10 mouse cellular contexts compared by ENCODE assay signal in the genomic region with DNA sequence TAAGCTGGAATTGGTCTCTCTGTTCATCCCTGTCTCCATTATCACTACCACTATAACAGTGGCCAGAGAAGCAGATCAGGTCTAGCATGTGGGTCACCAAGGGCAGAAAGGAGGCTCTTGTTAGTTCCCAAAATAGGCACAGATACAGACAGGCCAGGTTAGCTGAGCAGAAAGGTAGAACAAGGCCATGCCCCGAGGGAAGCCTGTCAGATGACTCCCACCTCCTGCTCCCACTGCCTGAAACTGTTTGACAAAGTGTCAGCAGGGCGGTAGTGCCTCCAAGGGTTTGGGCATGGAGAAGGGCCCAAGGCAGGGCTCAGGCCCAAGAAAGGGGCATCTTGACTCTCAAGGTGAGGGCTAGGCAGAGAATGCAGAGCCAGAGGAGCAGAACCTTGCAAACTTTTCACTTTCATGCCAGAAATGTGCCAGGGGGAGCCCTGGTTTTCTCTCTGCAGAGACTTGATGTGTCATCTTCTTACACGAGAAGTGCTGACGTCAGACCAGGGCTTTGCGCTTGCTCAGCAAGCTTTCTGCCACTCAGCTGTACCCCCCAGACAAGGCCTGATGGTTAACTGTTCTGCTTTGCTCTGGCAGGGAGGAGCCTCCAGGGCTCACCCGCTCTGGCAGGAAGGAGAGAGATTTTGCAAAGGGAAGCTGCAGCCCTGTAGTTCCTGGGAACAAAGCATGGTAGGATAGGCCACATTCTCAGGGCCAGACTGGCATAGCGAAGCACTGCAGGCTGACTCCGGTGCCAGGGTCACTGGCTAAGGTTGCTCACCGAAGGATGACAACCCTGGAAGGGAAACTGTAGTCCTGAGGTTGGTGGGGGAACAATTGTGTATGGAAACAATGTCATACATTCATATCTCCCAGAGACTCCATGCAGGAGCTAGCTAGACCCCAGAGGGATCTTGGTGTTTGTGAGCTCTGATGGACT. TPM values are rescaled to one million over a fixed set of nuclear protein-coding genes. Genes with fewer than 3 reads are reported as not detected.
DNase-seq lines count a peak whose midpoint lies in the region; ATAC-seq lines count a peak whose summit lies in the region.
"Had no signal": no experiment of that assay in that cellular context is flagged by ENCODE, and none has a peak within 500 bp of the region (broad histone marks: within the 10 kb centered on the region; RNA-seq: fewer than 3 reads in every experiment).

No protein-coding gene starts in this region.

- no peak overlapping the region for H3K4me2 ChIP-seq in intestine, embryonic 14.5 days (ENCODE audit: low read length)
- no peak overlapping the region for H3K4me2 ChIP-seq in intestine, embryonic 15.5 days (replicated peaks)
- H3K4me2 ChIP-seq: limb, embryonic 12.5 days; stomach, embryonic 15.5 days had no signal

- H3K27ac ChIP-seq in intestine, embryonic 14.5 days (ENCODE audit: low read depth), result 0 out of 2 replicates have a peak overlapping the region, but pooled peaks have one; percentile 11
- no peak overlapping the region for H3K27ac ChIP-seq in intestine, embryonic 15.5 days
- H3K27ac ChIP-seq: limb, embryonic 12.5 days; stomach, embryonic 15.5 days had no signal

- ATAC-seq in intestine, embryonic 14.5 days (replicated peaks; ENCODE audit: low FRiP score, low TSS enrichment, low read depth), result peak; percentile 65
- no peak for ATAC-seq in intestine, embryonic 15.5 days

- no peaks in the 10 kb centered on the region for H3K4me1 ChIP-seq in intestine, embryonic 14.5 days (replicated peaks; ENCODE audit: control insufficient read depth, insufficient read depth, low read length)
- no peaks in the 10 kb centered on the region for H3K4me1 ChIP-seq in intestine, embryonic 15.5 days (replicated peaks)
- H3K4me1 ChIP-seq: stomach, embryonic 15.5 days had no signal

- H3K36me3 ChIP-seq in intestine, embryonic 14.5 days (ENCODE audit: control insufficient read depth, insufficient read depth, low read length), result no peaks in the 10 kb centered on the region
- H3K36me3 ChIP-seq in intestine, embryonic 15.5 days, result no peaks in the 10 kb centered on the region
- H3K36me3 ChIP-seq: limb, embryonic 12.5 days; stomach, embryonic 15.5 days had no signal

- H3K9ac ChIP-seq in intestine, embryonic 14.5 days (ENCODE audit: low read length), result no peak overlapping the region
- H3K9ac ChIP-seq in intestine, embryonic 15.5 days, result no peak overlapping the region
- H3K9ac ChIP-seq: limb, embryonic 12.5 days; stomach, embryonic 15.5 days had no signal

- DNase-seq in intestine, embryonic 14.5 days (ENCODE audit: low spot score), result no peak
- DNase-seq in adrenal gland, postnatal 10 days, result peak; percentile 80
- peak; percentile 65 to 80 for DNase-seq in frontal cortex, postnatal 14 days (ENCODE audit: low spot score in 2 of 2)
- DNase-seq in kidney, postnatal 36 days, result peak; percentile 53 to 54
- DNase-seq in lung, postnatal 14 days, result peak; percentile 14
- peak; percentile 85 for DNase-seq in telencephalon, adult 2 months (ENCODE audit: low read depth, low spot score)
- DNase-seq in urinary bladder, adult 2 months (ENCODE audit: low spot score), result no peak

- H3K4me3 ChIP-seq in intestine, embryonic 14.5 days (ENCODE audit: low read depth, low read length), result no peak overlapping the region
- H3K4me3 ChIP-seq in intestine, embryonic 15.5 days (replicated peaks), result no peak overlapping the region
- H3K4me3 ChIP-seq: limb, embryonic 12.5 days; stomach, embryonic 15.5 days had no signal

- no peaks in the 10 kb centered on the region for H3K27me3 ChIP-seq in intestine, embryonic 14.5 days (replicated peaks; ENCODE audit: control insufficient read depth, insufficient read depth, low read length)
- H3K27me3 ChIP-seq in intestine, embryonic 15.5 days (replicated peaks), result no peaks in the 10 kb centered on the region
- H3K27me3 ChIP-seq: stomach, embryonic 15.5 days had no signal

- no peaks in the 10 kb centered on the region for H3K9me3 ChIP-seq in intestine, embryonic 14.5 days (ENCODE audit: control insufficient read depth, low read length)
- no peaks in the 10 kb centered on the region for H3K9me3 ChIP-seq in intestine, embryonic 15.5 days
- H3K9me3 ChIP-seq: limb, embryonic 12.5 days; stomach, embryonic 15.5 days had no signal

- 60% methylated on average over 9 of the region's 9 CpGs for WGBS in intestine, embryonic 14.5 days
- WGBS in intestine, embryonic 15.5 days, result 58% methylated on average over 9 of the region's 9 CpGs

RNA-seq across cellular contexts. Expression of a gene that starts 7.3 kb away (rescaled TPM):
- polyA plus RNA-seq in intestine, embryonic 14.5 days (2014; fragmentation: Nextera tagmentation; extraction: Ambion mirVana), result 23.0 and 24.0 TPM in 2 replicates
- 21.5 and 23.4 TPM in 2 replicates for polyA plus RNA-seq in intestine, embryonic 15.5 days (2015; fragmentation: Nextera tagmentation; extraction: Ambion mirVana)
- 10 to 100 TPM; 42.4 to 43.9 TPM for total RNA-seq in adrenal gland, postnatal 10 days (2021)
- 33.1 and 40.3 TPM in 2 replicates for polyA plus RNA-seq in urinary bladder, adult 2 months (2012; rRNA removed)

RNA-seq across cellular contexts. Expression of a gene that starts 27.1 kb away (rescaled TPM):
- 78.5 and 83.0 TPM in 2 replicates for polyA plus RNA-seq in intestine, embryonic 14.5 days (2014; fragmentation: Nextera tagmentation; extraction: Ambion mirVana)
- 68.3 and 77.4 TPM in 2 replicates for polyA plus RNA-seq in intestine, embryonic 15.5 days (2015; fragmentation: Nextera tagmentation; extraction: Ambion mirVana)
- 10 to 100 TPM; 40.0 to 45.0 TPM for total RNA-seq in adrenal gland, postnatal 10 days (2021)
- polyA plus RNA-seq in urinary bladder, adult 2 months (2012; rRNA removed), result 32.1 and 33.5 TPM in 2 replicates

RNA-seq across cellular contexts. Expression of a gene that starts 55.9 kb away (rescaled TPM):
- 43.7 and 61.5 TPM in 2 replicates for polyA plus RNA-seq in intestine, embryonic 14.5 days (2014; fragmentation: Nextera tagmentation; extraction: Ambion mirVana)
- 97.7 TPM in 2 replicates for polyA plus RNA-seq in intestine, embryonic 15.5 days (2015; fragmentation: Nextera tagmentation; extraction: Ambion mirVana)
- 100 to 1,000 TPM in 1 of 2 experiments, 10 to 100 TPM in 1; 89.2 to 102 TPM for total RNA-seq in adrenal gland, postnatal 10 days (2021)
- 84.0 and 84.1 TPM in 2 replicates for polyA plus RNA-seq in urinary bladder, adult 2 months (2012; rRNA removed)

Comparison
In these comparisons a context has a peak if more than half of its experiments do, and no peak if none do; other contexts are left out.
1. DNase-seq: peak in adrenal gland, postnatal 10 days (single experiment), frontal cortex, postnatal 14 days (2 of 2), kidney, postnatal 36 days (2 of 2), lung, postnatal 14 days (single experiment) and telencephalon, adult 2 months (single experiment); none in intestine, embryonic 14.5 days (single experiment) and urinary bladder, adult 2 months (single experiment).